Mouse (Mus musculus) testis, adult 2 months (tissue): ENCODE results near the gene Spocd1.

ENCODE experiments used
- CTCF ChIP-seq: fragments of 200-500 bp; IDR thresholded peaks from 2 replicates; pipeline ENCODE4 v1.5.1; 2012; ENCODE audit warnings: low read depth, mild to moderate bottlenecking, inconsistent platforms, low read length, moderate library complexity; ENCODE audit not compliant: control insufficient read depth, insufficient read depth, insufficient replicate concordance
- POLR2A ChIP-seq: fragments of 200-500 bp; IDR thresholded peaks from 2 replicates; pipeline ENCODE4 v1.6.1; 2012; ENCODE audit warnings: low read depth, mild to moderate bottlenecking, inconsistent platforms, low read length, moderate library complexity; ENCODE audit not compliant: control insufficient read depth

DNA sequence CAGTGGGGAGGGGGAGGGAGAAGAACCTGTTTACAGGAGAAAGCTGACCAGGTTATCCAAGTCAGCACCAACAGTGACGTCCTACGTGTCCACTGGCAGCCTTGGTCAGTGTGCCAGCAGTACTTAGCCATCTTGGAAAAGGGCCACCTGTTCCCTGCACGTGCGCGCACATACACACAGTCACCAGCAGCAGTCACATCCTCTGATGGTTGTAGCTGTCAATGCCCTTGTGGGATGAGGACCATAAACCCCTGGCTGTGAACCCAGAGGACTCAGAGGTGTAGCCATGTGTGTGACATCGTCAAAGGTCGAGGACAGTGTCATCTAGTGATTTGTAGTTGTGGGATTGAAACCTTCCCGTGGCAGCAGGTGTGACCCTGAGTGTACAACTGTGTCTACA, 4.9 kb upstream of the Spocd1 start:
- TF ChIP-seq POLR2A = no peak
- no peak for TF ChIP-seq CTCF
